Mouse (Mus musculus) CH12.LX (cell line): ENCODE data around the gene Ofd1.

Experiments
- CHD1 ChIP-seq: IDR thresholded peaks from 2 replicates; pipeline ENCODE4 v1.6.1; 2012; ENCODE audit warnings: low read depth, low read length, improper control_type of control experiment, inconsistent platforms
- CTCF ChIP-seq, 2 experiments: IDR thresholded peaks in 1 of 2; conservative IDR thresholded peaks in 1 of 2; 2 replicates each; pipeline ENCODE4 v1.5.1; 2011 to 2012; ENCODE audit warnings: low read depth in 2 of 2, low read length in 2 of 2, improper control_type of control experiment in 1 of 2, inconsistent platforms in 1 of 2, mild to moderate bottlenecking in 1 of 2, moderate library complexity in 1 of 2
- GABPA ChIP-seq: IDR thresholded peaks from 2 replicates; pipeline ENCODE4 v1.6.1; 2012; ENCODE audit warnings: low read depth, low read length, improper control_type of control experiment, inconsistent platforms; ENCODE audit not compliant: insufficient replicate concordance
- HCFC1 ChIP-seq: IDR thresholded peaks from 2 replicates; pipeline ENCODE4 v1.6.1; 2012; ENCODE audit warnings: low read depth, mild to moderate bottlenecking, inconsistent platforms, low read length, improper control_type of control experiment
- MAFK ChIP-seq: IDR thresholded peaks from 2 replicates; pipeline ENCODE4 v1.6.1; 2011; ENCODE audit warnings: low read length, improper control_type of control experiment; ENCODE audit not compliant: insufficient replicate concordance
- MEF2A ChIP-seq: IDR thresholded peaks from 2 replicates; pipeline ENCODE4 v1.6.1; 2014; ENCODE audit warnings: low read depth, mild to moderate bottlenecking, inconsistent platforms, low read length, improper control_type of control experiment, borderline replicate concordance
- NELFE ChIP-seq: IDR thresholded peaks from 2 replicates; pipeline ENCODE4 v1.6.1; 2011; ENCODE audit warnings: low read depth, low read length, improper control_type of control experiment
- POLR2A ChIP-seq: IDR thresholded peaks from 2 replicates; pipeline ENCODE4 v1.6.1; 2011; ENCODE audit warnings: low read depth, mild to moderate bottlenecking, improper control_type of control experiment, low read length
- SIN3A ChIP-seq: IDR thresholded peaks from 2 replicates; pipeline ENCODE4 v1.6.1; 2012; ENCODE audit warnings: low read length, improper control_type of control experiment, inconsistent platforms
- TCF12 ChIP-seq: IDR thresholded peaks from 2 replicates; pipeline ENCODE4 v1.6.1; 2014; ENCODE audit warnings: low read depth, mild to moderate bottlenecking, inconsistent platforms, low read length, improper control_type of control experiment
- USF1 ChIP-seq: IDR thresholded peaks from 2 replicates; pipeline ENCODE4 v1.6.1; 2014; ENCODE audit warnings: low read depth, mild to moderate bottlenecking, inconsistent platforms, low read length, improper control_type of control experiment
- ZNF384 ChIP-seq: IDR thresholded peaks from 2 replicates; pipeline ENCODE4 v1.6.1; 2012; ENCODE audit warnings: low read depth, low read length, improper control_type of control experiment, inconsistent platforms

- TF ChIP-seq MAFK (no peak), ZNF384 (no peak), CHD1 (no peak), MEF2A (no peak), USF1 (no peak), GABPA (no peak), TCF12 (no peak), POLR2A (no peak), CTCF (conservative IDR thresholded peaks at IDR 0.05 in 1 of 2, IDR thresholded peaks at IDR 0.05 in 1 of 2; ENCODE audit: low read depth in 2 of 2, low read length in 2 of 2) (no peak), HCFC1 (no peak), NELFE (no peak), SIN3A (no peak)
These were observed 84.2 kb downstream of the Ofd1 start for GRCm38 (mm10) chrX:166356276-166356675.
